ENCODE assay signal across 11 mouse cellular contexts in genomic region chr13:100742831-100743230, GRCm38 (mm10). TPM values are rescaled to one million over a fixed set of nuclear protein-coding genes. Genes with fewer than 3 reads are reported as not detected.
DNase-seq lines count a peak whose midpoint lies in the region; ATAC-seq lines count a peak whose summit lies in the region.
"Had no signal": no experiment of that assay in that cellular context is flagged by ENCODE, and none has a peak within 500 bp of the region (broad histone marks: within the 10 kb centered on the region; RNA-seq: fewer than 3 reads in every experiment).

No protein-coding gene starts in this region.

- no peaks in the 10 kb centered on the region for H3K27me3 ChIP-seq in heart, embryonic 13.5 days (replicated peaks)
- no peaks in the 10 kb centered on the region for H3K27me3 ChIP-seq in lung, embryonic 16.5 days (ENCODE audit: control insufficient read depth, insufficient read depth, low read depth, low read length)
- no peaks in the 10 kb centered on the region for H3K27me3 ChIP-seq in intestine, embryonic 16.5 days (replicated peaks; ENCODE audit: control insufficient read depth, insufficient read depth, low read length)
- H3K27me3 ChIP-seq in neural tube, embryonic 15.5 days (replicated peaks) = no peaks in the 10 kb centered on the region
- H3K27me3 ChIP-seq: embryonic facial prominence, embryonic 15.5 days had no signal

- H3K4me3 ChIP-seq in heart, embryonic 13.5 days = peak overlapping the region; percentile 65; the same call in 1 of the 2 replicates
- H3K4me3 ChIP-seq in lung, embryonic 16.5 days (ENCODE audit: low read length) = no peak overlapping the region
- peak overlapping the region; percentile 33 for H3K4me3 ChIP-seq in intestine, embryonic 16.5 days (ENCODE audit: low read length)
- no peak overlapping the region for H3K4me3 ChIP-seq in neural tube, embryonic 15.5 days (replicated peaks)
- H3K4me3 ChIP-seq: embryonic facial prominence, embryonic 15.5 days had no signal

- no peak for DNase-seq in heart, postnatal 36 days
- no peak for DNase-seq in lung, postnatal 4 days
- DNase-seq in frontal cortex, adult 2 months (ENCODE audit: extremely low spot score in 1 of 2, low spot score in 1 of 2) = no peak
- DNase-seq: right cerebral cortex, postnatal 14 days had no signal

- no peak overlapping the region for H3K27ac ChIP-seq in heart, embryonic 13.5 days (replicated peaks)
- H3K27ac ChIP-seq in lung, embryonic 16.5 days (ENCODE audit: low read length) = no peak overlapping the region
- peak overlapping the region; percentile 73 for H3K27ac ChIP-seq in intestine, embryonic 16.5 days (ENCODE audit: low read length)
- no peak overlapping the region for H3K27ac ChIP-seq in neural tube, embryonic 15.5 days (replicated peaks)
- H3K27ac ChIP-seq: embryonic facial prominence, embryonic 15.5 days had no signal

- peak overlapping the region; percentile 15; the same call in 1 of the 2 replicates for H3K9ac ChIP-seq in heart, embryonic 13.5 days
- H3K9ac ChIP-seq in lung, embryonic 16.5 days (ENCODE audit: low read length) = no peak overlapping the region
- H3K9ac ChIP-seq in intestine, embryonic 16.5 days (ENCODE audit: low read depth, low read length) = peak overlapping the region; percentile 44
- no peak overlapping the region for H3K9ac ChIP-seq in neural tube, embryonic 15.5 days (replicated peaks)
- H3K9ac ChIP-seq: embryonic facial prominence, embryonic 15.5 days had no signal

- H3K4me2 ChIP-seq in heart, embryonic 13.5 days = peak overlapping the region; percentile 72
- peak overlapping the region; percentile 60; the same call in 1 of the 2 replicates for H3K4me2 ChIP-seq in lung, embryonic 16.5 days (ENCODE audit: low read depth, low read length)
- peak overlapping the region; percentile 40 for H3K4me2 ChIP-seq in intestine, embryonic 16.5 days (ENCODE audit: low read depth, low read length)
- H3K4me2 ChIP-seq in neural tube, embryonic 15.5 days = peak overlapping the region; percentile 65

- no peak for ATAC-seq in heart, embryonic 13.5 days (ENCODE audit: extremely low read depth, insufficient number of reproducible peaks, low FRiP score, low TSS enrichment)
- no peak for ATAC-seq in lung, embryonic 16.5 days (ENCODE audit: low read depth)
- ATAC-seq in intestine, embryonic 16.5 days = no peak
- ATAC-seq in neural tube, embryonic 15.5 days (ENCODE audit: low FRiP score) = no peak
- ATAC-seq: activated CD4-positive, CD25-positive, alpha-beta regulatory T cell, adult 4 months; lung, postnatal 0 days had no signal

- H3K9me3 ChIP-seq in heart, embryonic 13.5 days = no peaks in the 10 kb centered on the region
- no peaks in the 10 kb centered on the region for H3K9me3 ChIP-seq in lung, embryonic 16.5 days (ENCODE audit: control insufficient read depth, low read length)
- H3K9me3 ChIP-seq in intestine, embryonic 16.5 days (ENCODE audit: control insufficient read depth, low read length) = no peaks in the 10 kb centered on the region
- H3K9me3 ChIP-seq in neural tube, embryonic 15.5 days (replicated peaks) = no peaks in the 10 kb centered on the region
- H3K9me3 ChIP-seq: embryonic facial prominence, embryonic 15.5 days had no signal

- 79% methylated on average over 5 of the region's 5 CpGs for WGBS in heart, embryonic 13.5 days
- WGBS in lung, embryonic 16.5 days = 80% methylated on average over 5 of the region's 5 CpGs
- WGBS in intestine, embryonic 16.5 days = 78% methylated on average over 5 of the region's 5 CpGs
- 92% methylated on average over 5 of the region's 5 CpGs for WGBS in neural tube, embryonic 15.5 days

- H3K4me1 ChIP-seq in heart, embryonic 13.5 days = peaks cover 17% of the 10 kb centered on the region
- H3K4me1 ChIP-seq in lung, embryonic 16.5 days (replicated peaks; ENCODE audit: control insufficient read depth, insufficient read depth, low read length) = peaks cover 10% of the 10 kb centered on the region
- peaks cover 3% of the 10 kb centered on the region; the same call in 1 of the 2 replicates for H3K4me1 ChIP-seq in intestine, embryonic 16.5 days (ENCODE audit: control insufficient read depth, insufficient read depth, low read length)
- H3K4me1 ChIP-seq in neural tube, embryonic 15.5 days = peaks cover 20% of the 10 kb centered on the region

- intact Hi-C loops in heart, postnatal 36 days (cut with DNase I) = no loop called here

- H3K36me3 ChIP-seq in heart, embryonic 13.5 days = peaks cover 29% of the 10 kb centered on the region
- H3K36me3 ChIP-seq in lung, embryonic 16.5 days (ENCODE audit: control insufficient read depth, insufficient read depth, low read length) = peaks cover 4% of the 10 kb centered on the region; the same call in 1 of the 2 replicates
- H3K36me3 ChIP-seq in intestine, embryonic 16.5 days (ENCODE audit: control insufficient read depth, insufficient read depth, low read length) = no peaks in the 10 kb centered on the region; the same call in 1 of the 2 replicates
- H3K36me3 ChIP-seq in neural tube, embryonic 15.5 days = peaks cover 9% of the 10 kb centered on the region

RNA-seq across cellular contexts. Expression of gene Mrps36, which starts 1.6 kb away (rescaled TPM):
- 236 and 248 TPM in 2 replicates for polyA plus RNA-seq in heart, embryonic 13.5 days (2015; fragmentation: Nextera tagmentation; extraction: Ambion mirVana)
- total RNA-seq in heart, postnatal 36 days (2021) = 100 to 1,000 TPM; 196 to 207 TPM
- 152 and 163 TPM in 2 replicates for polyA plus RNA-seq in lung, embryonic 16.5 days (2015; fragmentation: Nextera tagmentation; extraction: Ambion mirVana)
- 296 and 320 TPM in 2 replicates for polyA plus RNA-seq in intestine, embryonic 16.5 days (2015; fragmentation: Nextera tagmentation; extraction: Ambion mirVana)
- 164 and 168 TPM in 2 replicates for polyA plus RNA-seq in neural tube, embryonic 15.5 days (2015; fragmentation: Nextera tagmentation; extraction: Ambion mirVana)
- 79.5 and 83.3 TPM in 2 replicates for polyA plus RNA-seq in frontal cortex, adult 2 months (2012; rRNA removed)

RNA-seq across cellular contexts. Expression of gene Cdk7, which starts 12.1 kb away (rescaled TPM):
- 64.1 and 69.7 TPM in 2 replicates for polyA plus RNA-seq in heart, embryonic 13.5 days (2015; fragmentation: Nextera tagmentation; extraction: Ambion mirVana)
- total RNA-seq in heart, postnatal 36 days (2021) = 10 to 100 TPM; 21.1 to 22.2 TPM
- polyA plus RNA-seq in lung, embryonic 16.5 days (2015; fragmentation: Nextera tagmentation; extraction: Ambion mirVana) = 89.2 and 90.7 TPM in 2 replicates
- 71.5 and 78.7 TPM in 2 replicates for polyA plus RNA-seq in intestine, embryonic 16.5 days (2015; fragmentation: Nextera tagmentation; extraction: Ambion mirVana)
- 40.2 and 50.5 TPM in 2 replicates for polyA plus RNA-seq in neural tube, embryonic 15.5 days (2015; fragmentation: Nextera tagmentation; extraction: Ambion mirVana)
- polyA plus RNA-seq in frontal cortex, adult 2 months (2012; rRNA removed) = 18.6 and 22.2 TPM in 2 replicates

RNA-seq across cellular contexts. Expression of gene Cenph, which starts 32.9 kb away (rescaled TPM):
- polyA plus RNA-seq in heart, embryonic 13.5 days (2015; fragmentation: Nextera tagmentation; extraction: Ambion mirVana) = 19.2 and 20.4 TPM in 2 replicates
- total RNA-seq in heart, postnatal 36 days (2021) = under 1 TPM in 1 of 2 experiments, not detected in 1; 0.31 TPM
- 31.1 and 35.1 TPM in 2 replicates for polyA plus RNA-seq in lung, embryonic 16.5 days (2015; fragmentation: Nextera tagmentation; extraction: Ambion mirVana)
- polyA plus RNA-seq in intestine, embryonic 16.5 days (2015; fragmentation: Nextera tagmentation; extraction: Ambion mirVana) = 22.6 and 29.0 TPM in 2 replicates
- polyA plus RNA-seq in neural tube, embryonic 15.5 days (2015; fragmentation: Nextera tagmentation; extraction: Ambion mirVana) = 5.9 and 11.2 TPM in 2 replicates
- 1.7 TPM in 2 replicates for polyA plus RNA-seq in frontal cortex, adult 2 months (2012; rRNA removed)

RNA-seq across cellular contexts. Expression of gene Ccnb1, which starts 43.5 kb away (rescaled TPM):
- polyA plus RNA-seq in heart, embryonic 13.5 days (2015; fragmentation: Nextera tagmentation; extraction: Ambion mirVana) = 191 and 222 TPM in 2 replicates
- 1 to 10 TPM; 1.2 to 1.3 TPM for total RNA-seq in heart, postnatal 36 days (2021)
- polyA plus RNA-seq in lung, embryonic 16.5 days (2015; fragmentation: Nextera tagmentation; extraction: Ambion mirVana) = 271 and 277 TPM in 2 replicates
- polyA plus RNA-seq in intestine, embryonic 16.5 days (2015; fragmentation: Nextera tagmentation; extraction: Ambion mirVana) = 169 and 199 TPM in 2 replicates
- polyA plus RNA-seq in neural tube, embryonic 15.5 days (2015; fragmentation: Nextera tagmentation; extraction: Ambion mirVana) = 28.1 and 74.7 TPM in 2 replicates
- polyA plus RNA-seq in frontal cortex, adult 2 months (2012; rRNA removed) = 1.5 and 1.6 TPM in 2 replicates

Comparison
In these comparisons a context has a peak if more than half of its experiments do, and no peak if none do; other contexts are left out.
1. H3K4me3 ChIP-seq: peak in heart, embryonic 13.5 days (single experiment) and intestine, embryonic 16.5 days (single experiment); none in lung, embryonic 16.5 days (single experiment) and neural tube, embryonic 15.5 days (single experiment).
2. H3K9ac ChIP-seq: peak in heart, embryonic 13.5 days (single experiment) and intestine, embryonic 16.5 days (single experiment); none in lung, embryonic 16.5 days (single experiment) and neural tube, embryonic 15.5 days (single experiment).
3. Peak in every context shown above with its lines, with median percentiles within 50 percentile points of each other: H3K4me2 ChIP-seq.